Mouse (Mus musculus) MEL (cell line): ENCODE data around the gene Chchd10. TPM values are rescaled to one million over a fixed set of nuclear protein-coding genes. Genes with fewer than 3 reads are reported as not detected.
A peak's percentile ranks its signal among the peaks of the same experiment; 100 is the strongest.

ENCODE experiments used
- DNase-seq: peaks from one replicate; pipeline ENCODE4 v3.0.0; 2011; ENCODE audit warnings: low read depth, low spot score
- H3K27ac ChIP-seq: 2 replicates; pipeline ENCODE4 v1.5.1; 2012; ENCODE audit warnings: low read depth, mild to moderate bottlenecking, control low read depth, low read length, moderate library complexity; ENCODE audit not compliant: control insufficient read depth
- H3K27me3 ChIP-seq, 2 experiments: fragments of 150-350 bp in 1 of 2; sonication (generic) in 1 of 2; 2 replicates each; pipeline ENCODE4 v1.6.1; 2012; ENCODE audit warnings: low read length in 2 of 2, mild to moderate bottlenecking in 2 of 2, improper control_type of control experiment in 1 of 2, moderate library complexity in 1 of 2; ENCODE audit not compliant: insufficient read depth in 2 of 2, control insufficient read depth in 1 of 2
- H3K36me3 ChIP-seq, 2 experiments: 2 replicates each; pipeline ENCODE4 v1.6.1; 2012 to 2014; ENCODE audit warnings: low read length in 2 of 2, improper control_type of control experiment in 1 of 2, inconsistent platforms in 1 of 2, mild to moderate bottlenecking in 1 of 2; ENCODE audit not compliant: insufficient read depth in 2 of 2, control insufficient read depth in 1 of 2
- H3K4me1 ChIP-seq, 2 experiments: fragments of 150-350 bp in 1 of 2; sonication (generic) in 1 of 2; 2 replicates each; pipeline ENCODE4 v1.6.1; 2012; ENCODE audit warnings: low read length in 2 of 2, improper control_type of control experiment in 1 of 2, mild to moderate bottlenecking in 1 of 2; ENCODE audit not compliant: insufficient read depth in 2 of 2, control insufficient read depth in 1 of 2
- H3K4me3 ChIP-seq, 2 experiments: fragments of 150-350 bp in 1 of 2; sonication (generic) in 1 of 2; 2 replicates each; pipeline ENCODE4 v1.5.1; 2012; ENCODE audit warnings: low read depth in 2 of 2, low read length in 2 of 2, mild to moderate bottlenecking in 2 of 2, moderate library complexity in 2 of 2, control low read depth in 1 of 2, improper control_type of control experiment in 1 of 2; ENCODE audit not compliant: control insufficient read depth in 1 of 2, insufficient read depth in 1 of 2
- H3K79me2 ChIP-seq: 2 replicates; pipeline ENCODE4 v1.6.1; 2012; ENCODE audit warnings: mild to moderate bottlenecking, low read length, moderate library complexity; ENCODE audit not compliant: control insufficient read depth, poor library complexity, insufficient read depth
- H3K9ac ChIP-seq: 2 replicates; pipeline ENCODE4 v1.6.1; 2012; ENCODE audit warnings: low read depth, mild to moderate bottlenecking, control low read depth, low read length, moderate library complexity; ENCODE audit not compliant: control insufficient read depth, poor library complexity, severe bottlenecking
- H3K9me3 ChIP-seq: fragments of 150-350 bp; sonication (generic); replicated peaks from 2 replicates; pipeline ENCODE4 v1.6.1; 2012; ENCODE audit warnings: mild to moderate bottlenecking, low read length, improper control_type of control experiment, moderate library complexity; ENCODE audit not compliant: insufficient read depth
- CHD1 ChIP-seq: IDR thresholded peaks from 2 replicates; pipeline ENCODE4 v1.6.1; 2012; ENCODE audit warnings: low read depth, mild to moderate bottlenecking, inconsistent platforms, low read length, improper control_type of control experiment
- CTCF ChIP-seq, 3 experiments: IDR thresholded peaks in 2 of 3; conservative IDR thresholded peaks in 1 of 3; 2 replicates each; pipeline ENCODE4 v1.5.1; 2011 to 2012; ENCODE audit warnings: low read length in 3 of 3, low read depth in 2 of 3, mild to moderate bottlenecking in 2 of 3, improper control_type of control experiment in 1 of 3, inconsistent platforms in 1 of 3, mixed read lengths in 1 of 3, moderate library complexity in 1 of 3; ENCODE audit not compliant: control insufficient read depth in 1 of 3, insufficient read depth in 1 of 3, poor library complexity in 1 of 3, severe bottlenecking in 1 of 3
- E2F4 ChIP-seq: IDR thresholded peaks from 2 replicates; pipeline ENCODE4 v1.6.1; 2011; ENCODE audit warnings: low read depth, low read length, improper control_type of control experiment, borderline replicate concordance
- EP300 ChIP-seq, 2 experiments: IDR thresholded peaks; 2 replicates each; pipeline ENCODE4 v1.6.1; 2011; ENCODE audit warnings: improper control_type of control experiment in 2 of 2, low read length in 2 of 2, low read depth in 1 of 2, mild to moderate bottlenecking in 1 of 2
- ETS1 ChIP-seq: IDR thresholded peaks from 2 replicates; pipeline ENCODE4 v1.6.1; 2012; ENCODE audit warnings: low read depth, mild to moderate bottlenecking, inconsistent platforms, low read length, improper control_type of control experiment, moderate library complexity
- GABPA ChIP-seq: IDR thresholded peaks from 2 replicates; pipeline ENCODE4 v1.6.1; 2012; ENCODE audit warnings: low read depth, mild to moderate bottlenecking, inconsistent platforms, low read length, improper control_type of control experiment, moderate library complexity
- GATA1 ChIP-seq: IDR thresholded peaks from 2 replicates; pipeline ENCODE4 v1.6.1; 2011; ENCODE audit warnings: low read depth, low read length, improper control_type of control experiment
- HCFC1 ChIP-seq: IDR thresholded peaks from 2 replicates; pipeline ENCODE4 v1.6.1; 2012; ENCODE audit warnings: low read depth, mild to moderate bottlenecking, inconsistent platforms, low read length, improper control_type of control experiment, moderate library complexity
- JUND ChIP-seq: IDR thresholded peaks from 2 replicates; pipeline ENCODE4 v1.6.1; 2011; ENCODE audit warnings: low read depth, mild to moderate bottlenecking, improper control_type of control experiment, low read length
- KAT2A ChIP-seq: conservative IDR thresholded peaks from 2 replicates; pipeline ENCODE4 v1.6.1; 2012; ENCODE audit warnings: low read depth, low read length, improper control_type of control experiment, inconsistent platforms
- MAFK ChIP-seq: IDR thresholded peaks from 2 replicates; pipeline ENCODE4 v1.6.1; 2011; ENCODE audit warnings: low read depth, mild to moderate bottlenecking, low read length, improper control_type of control experiment, borderline replicate concordance
- MEF2A ChIP-seq: IDR thresholded peaks from 2 replicates; pipeline ENCODE4 v1.6.1; 2014; ENCODE audit warnings: low read depth, mild to moderate bottlenecking, inconsistent platforms, low read length, improper control_type of control experiment; ENCODE audit not compliant: poor library complexity, insufficient replicate concordance, severe bottlenecking; ENCODE audit errors: extremely low read depth
- MXI1 ChIP-seq: IDR thresholded peaks from 2 replicates; pipeline ENCODE4 v1.6.1; 2011; ENCODE audit warnings: mild to moderate bottlenecking, low read depth, low read length, improper control_type of control experiment
- MYC ChIP-seq: IDR thresholded peaks from 2 replicates; pipeline ENCODE4 v1.6.1; 2011; ENCODE audit warnings: low read depth, mild to moderate bottlenecking, low read length, improper control_type of control experiment, moderate library complexity
- NELFE ChIP-seq: IDR thresholded peaks from 2 replicates; pipeline ENCODE4 v1.6.1; 2011; ENCODE audit warnings: low read depth, low read length, improper control_type of control experiment
- NRF1 ChIP-seq: IDR thresholded peaks from 2 replicates; pipeline ENCODE4 v1.6.1; 2014; ENCODE audit warnings: low read depth, mild to moderate bottlenecking, inconsistent platforms, low read length, improper control_type of control experiment, moderate library complexity; ENCODE audit not compliant: poor library complexity, insufficient read depth, severe bottlenecking
- POLR2A ChIP-seq, 2 experiments: IDR thresholded peaks; 2 replicates each; pipeline ENCODE4 v1.6.1; 2011 to 2012; ENCODE audit warnings: low read length in 2 of 2, mild to moderate bottlenecking in 2 of 2, control low read depth in 1 of 2, improper control_type of control experiment in 1 of 2, low read depth in 1 of 2, moderate library complexity in 1 of 2; ENCODE audit not compliant: control insufficient read depth in 1 of 2, insufficient read depth in 1 of 2, poor library complexity in 1 of 2
- POLR2AphosphoS2 ChIP-seq: IDR thresholded peaks from 2 replicates; pipeline ENCODE4 v1.6.1; 2011; ENCODE audit warnings: low read length, improper control_type of control experiment
- POLR2AphosphoS5 ChIP-seq: IDR thresholded peaks from 2 replicates; pipeline ENCODE4 v1.6.1; 2012; ENCODE audit warnings: low read depth, borderline replicate concordance, mild to moderate bottlenecking, inconsistent platforms, low read length, moderate library complexity, mixed read lengths
- RAD21 ChIP-seq: IDR thresholded peaks from 2 replicates; pipeline ENCODE4 v1.6.1; 2011; ENCODE audit warnings: mild to moderate bottlenecking, low read depth, low read length, improper control_type of control experiment
- SIN3A ChIP-seq: IDR thresholded peaks from 2 replicates; pipeline ENCODE4 v1.6.1; 2012; ENCODE audit warnings: low read length, improper control_type of control experiment, inconsistent platforms
- TAL1 ChIP-seq: IDR thresholded peaks from 2 replicates; pipeline ENCODE4 v1.6.1; 2012; ENCODE audit warnings: mild to moderate bottlenecking, inconsistent platforms, low read length, moderate library complexity, mixed read lengths
- TBP ChIP-seq: IDR thresholded peaks from 2 replicates; pipeline ENCODE4 v1.8.0; 2011; ENCODE audit warnings: low read depth, low read length, improper control_type of control experiment
- TCF12 ChIP-seq: IDR thresholded peaks from 2 replicates; pipeline ENCODE4 v1.6.1; 2014; ENCODE audit warnings: low read depth, mild to moderate bottlenecking, inconsistent platforms, low read length, improper control_type of control experiment, moderate library complexity
- USF1 ChIP-seq: IDR thresholded peaks from 2 replicates; pipeline ENCODE4 v1.6.1; 2014; ENCODE audit warnings: low read depth, mild to moderate bottlenecking, inconsistent platforms, low read length, improper control_type of control experiment, moderate library complexity
- ZC3H11A ChIP-seq: IDR thresholded peaks from 2 replicates; pipeline ENCODE4 v1.6.1; 2012; ENCODE audit warnings: low read depth, mild to moderate bottlenecking, inconsistent platforms, low read length, improper control_type of control experiment
- ZKSCAN1 ChIP-seq: IDR thresholded peaks from 2 replicates; pipeline ENCODE4 v1.6.1; 2012; ENCODE audit warnings: low read depth, mild to moderate bottlenecking, inconsistent platforms, low read length, improper control_type of control experiment, moderate library complexity
- ZMIZ1 ChIP-seq: IDR thresholded peaks from 2 replicates; pipeline ENCODE4 v1.6.1; 2012; ENCODE audit warnings: low read depth, mild to moderate bottlenecking, inconsistent platforms, low read length, improper control_type of control experiment, moderate library complexity
- ZNF384 ChIP-seq: IDR thresholded peaks from 2 replicates; pipeline ENCODE4 v1.6.1; 2012; ENCODE audit warnings: low read depth, mild to moderate bottlenecking, inconsistent platforms, low read length, improper control_type of control experiment
- polyA plus RNA-seq, 2 experiments: library from polyadenylated mRNA; stranded (reverse) in 1 of 2; unstranded in 1 of 2; fragments of >175 nt in 1 of 2; fragments of >200 nt in 1 of 2; gene quantifications; 2 replicates each; pipeline versions ENCODE4 v1.2.1 to v1.2.4; 2012; ENCODE audit warnings: low replicate concordance in 2 of 2, low read depth in 1 of 2; ENCODE audit not compliant: insufficient read length in 2 of 2, insufficient read depth in 1 of 2, missing spikeins in 1 of 2
- total RNA-seq: library from RNA; depleted of rRNA; stranded (reverse); fragments of 300-350 nt; gene quantifications from 2 replicates; pipeline ENCODE4 v1.2.3, GENCODE M21; 2012

The Chchd10 gene
- total and polyA plus RNA-seq, 3 experiments, result 143 to 428 TPM; not detected in 1

- H3K79me2 ChIP-seq, result peaks cover 30% of the 10 kb centered on the region
- peak within 1 kb of the TSS; percentile 85 for H3K27ac ChIP-seq
- peak within 1 kb of the TSS; percentile 87 to 90 for H3K4me3 ChIP-seq
- DNase-seq, result peak; percentile 96
- peaks cover 9 to 18% of the 10 kb centered on the region in 2 experiments; a peak in 3 of 4 replicates for H3K36me3 ChIP-seq
- peaks cover 3 to 23% of the 10 kb centered on the region in 2 experiments; a peak in 3 of 4 replicates for H3K4me1 ChIP-seq
- H3K9me3 ChIP-seq, result no peaks in the 10 kb centered on the region
- H3K27me3 ChIP-seq, result no peaks in the 10 kb centered on the region
- TF ChIP-seq ZKSCAN1, result no peak
- peak; percentile 82 for TF ChIP-seq HCFC1
- peak; percentile 85 to 94 for TF ChIP-seq POLR2A (IDR thresholded peaks at IDR 0.05; ENCODE audit: control insufficient read depth in 1 of 2, insufficient read depth in 1 of 2, low read depth in 1 of 2, low read length in 2 of 2, poor library complexity in 1 of 2)
- TF ChIP-seq CTCF (IDR thresholded peaks at IDR 0.05 in 2 of 3, conservative IDR thresholded peaks at IDR 0.05 in 1 of 3; ENCODE audit: control insufficient read depth in 1 of 3, insufficient read depth in 1 of 3, low read depth in 2 of 3, low read length in 3 of 3, poor library complexity in 1 of 3, severe bottlenecking in 1 of 3), result no peak
- no peak for TF ChIP-seq ETS1
- TF ChIP-seq RAD21, result no peak
- no peak for TF ChIP-seq GATA1
- TF ChIP-seq EP300 (IDR thresholded peaks at IDR 0.05; ENCODE audit: low read depth in 1 of 2, low read length in 2 of 2), result no peak
- TF ChIP-seq NELFE, result peak; percentile 93
- TF ChIP-seq JUND, result no peak
- TF ChIP-seq SIN3A, result peak; percentile 46; the same call in 1 of the 2 replicates
- no peak for TF ChIP-seq ZC3H11A
- TF ChIP-seq MYC, result no peak
- peak; percentile 93 for TF ChIP-seq NRF1
- TF ChIP-seq TAL1, result no peak
- no peak for TF ChIP-seq CHD1
- peak; percentile 50; the same call in 1 of the 2 replicates for TF ChIP-seq TBP
- TF ChIP-seq ZMIZ1, result peak; percentile 65
- TF ChIP-seq KAT2A, result no peak
- TF ChIP-seq POLR2AphosphoS5, result no peak
- TF ChIP-seq MXI1, result peak; percentile 69; the same call in 1 of the 2 replicates
- no peak for TF ChIP-seq ZNF384
- no peak for TF ChIP-seq GABPA
- TF ChIP-seq MEF2A, result no peak
- no peak for TF ChIP-seq MAFK
- peak; percentile 40 for TF ChIP-seq TCF12
- no peak for TF ChIP-seq E2F4
- TF ChIP-seq USF1, result no peak
- peak; percentile 89 for TF ChIP-seq POLR2AphosphoS2
- peak within 1 kb of the TSS; percentile 96 for H3K9ac ChIP-seq
Measured at GRCm38 (mm10) chr10:75921026-75921725, 11.8 kb upstream of the Chchd10 start, which contains the start of gene Smarcb1. Gene Smarcb1 (minus strand): TSS chr10:75921617.
